Mouse (Mus musculus): ENCODE results near the gene Wdfy3.
"Not testable (repeated sequence)": the region's sequence is repeated elsewhere in the genome, so short reads cannot be mapped to it uniquely, and the experiment has no call there.

The Wdfy3 gene

DNA sequence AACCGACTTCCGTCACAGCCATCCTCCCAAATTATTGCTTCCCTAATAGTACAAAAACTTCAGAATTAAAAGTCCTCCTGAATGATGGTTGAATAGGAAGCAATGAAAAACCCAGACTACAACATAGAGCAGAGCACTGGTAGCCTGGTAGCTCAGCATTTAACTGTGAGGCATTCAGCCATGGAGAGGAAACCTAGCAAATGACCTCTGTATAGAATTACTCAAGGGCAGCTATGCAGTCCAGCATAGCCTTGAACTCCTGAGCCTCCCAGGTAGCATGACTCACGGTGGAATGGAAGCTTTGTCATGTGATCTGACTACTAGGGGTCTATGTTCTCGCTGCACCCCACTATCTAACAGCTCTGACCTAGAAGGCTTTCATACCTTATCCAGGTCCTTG lies 189.8 kb downstream of the Wdfy3 start:
- DNase-seq = no peak

DNA sequence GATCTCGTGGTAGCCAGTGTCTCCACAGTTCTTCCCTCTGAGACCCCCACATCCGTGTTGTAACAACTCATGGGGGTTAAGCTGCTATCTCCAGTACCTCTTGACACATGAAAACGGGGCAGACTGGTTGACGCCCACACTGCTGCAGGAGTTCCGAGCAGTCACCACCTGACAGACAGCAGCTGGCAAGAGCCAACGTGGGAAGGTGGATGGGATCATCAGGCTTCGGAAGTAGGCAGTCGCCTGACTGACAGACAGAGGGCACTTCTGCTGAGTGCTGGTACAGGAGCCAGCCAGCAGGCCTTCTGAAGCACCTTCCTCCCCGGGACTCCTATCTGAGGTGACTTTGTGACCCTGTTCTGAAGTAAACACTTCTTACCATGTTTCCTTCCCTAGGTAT lies 191.3 kb downstream of the Wdfy3 start:
- DNase-seq = no peak

DNA sequence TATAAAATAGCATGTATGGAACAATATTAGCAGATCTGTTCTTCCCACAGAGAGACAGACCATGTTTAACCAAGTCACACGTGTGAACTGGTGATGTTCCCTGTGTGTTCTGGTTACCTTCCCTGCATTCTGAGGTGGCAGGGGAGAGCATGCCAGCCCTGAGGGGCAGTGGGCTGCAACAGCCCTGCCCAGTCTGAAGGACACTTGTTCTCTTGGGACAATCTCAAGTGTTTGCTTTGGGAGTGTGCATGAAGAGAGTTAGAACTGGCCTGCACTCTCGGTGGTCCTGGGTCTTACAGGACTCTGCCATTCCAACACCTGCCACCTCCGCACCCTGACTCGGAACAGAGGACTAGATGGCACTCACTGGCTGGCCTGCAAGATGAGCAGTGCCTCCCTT lies 193.5 kb downstream of the Wdfy3 start:
- no peak for DNase-seq

DNA sequence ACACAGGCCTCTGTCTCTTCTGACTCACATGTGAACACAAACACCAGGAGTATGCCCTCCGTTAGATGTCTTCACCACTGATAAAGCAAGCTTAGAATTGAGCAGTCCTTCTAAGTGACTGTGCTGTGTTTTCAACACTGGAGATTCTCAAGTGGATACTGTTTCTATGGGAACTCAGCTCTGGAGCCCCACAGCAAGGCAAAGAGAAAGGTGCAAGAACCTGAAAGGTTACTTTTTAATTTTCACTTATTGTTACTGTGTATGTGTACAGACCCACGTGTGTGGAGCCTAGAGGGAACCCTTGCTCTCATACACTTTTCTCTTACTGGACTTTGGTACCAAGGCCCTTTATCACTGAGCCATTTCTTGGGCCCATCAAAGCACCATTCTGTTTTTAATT lies 203.0 kb downstream of the Wdfy3 start:
- DNase-seq = no peak

DNA sequence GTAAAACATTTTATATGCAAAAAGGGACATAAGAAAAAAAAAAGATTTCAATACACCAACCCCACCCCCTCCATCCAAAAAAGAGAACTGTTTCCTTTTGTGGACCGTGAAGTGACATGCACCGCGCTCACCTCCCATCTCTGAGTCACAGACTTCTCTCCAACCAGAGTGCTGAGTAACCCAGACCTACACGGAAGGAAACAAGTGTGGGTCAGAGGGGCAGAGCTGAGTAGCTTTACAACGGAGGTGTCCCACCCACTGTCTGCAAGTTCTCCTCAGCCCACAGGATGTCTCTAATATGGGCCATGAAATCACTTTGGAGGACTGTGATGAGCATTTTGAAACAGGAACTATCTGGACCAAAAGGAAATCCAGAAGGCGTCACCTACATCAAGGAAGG lies 205.8 kb downstream of the Wdfy3 start:
- no peak for DNase-seq

DNA sequence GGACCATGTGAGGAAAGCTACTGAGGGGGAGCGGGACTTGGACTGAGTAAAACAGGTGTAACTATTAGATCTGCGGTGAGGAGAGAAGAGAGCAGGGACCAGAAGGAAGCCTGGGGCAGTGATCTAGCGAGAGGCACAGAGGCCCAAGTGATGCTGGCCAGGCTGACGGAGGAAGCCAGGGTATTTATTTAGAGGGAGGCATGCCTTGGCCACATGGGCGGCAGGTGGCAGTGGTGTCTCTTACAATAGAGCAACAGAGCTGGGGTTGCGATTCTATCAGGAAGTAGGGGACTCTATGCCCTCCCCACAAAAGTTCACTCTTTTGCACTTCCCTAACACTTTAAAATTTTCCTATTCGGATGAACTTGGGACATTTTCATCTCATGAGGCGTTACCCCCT lies 207.1 kb downstream of the Wdfy3 start:
- DNase-seq = no peak

DNA sequence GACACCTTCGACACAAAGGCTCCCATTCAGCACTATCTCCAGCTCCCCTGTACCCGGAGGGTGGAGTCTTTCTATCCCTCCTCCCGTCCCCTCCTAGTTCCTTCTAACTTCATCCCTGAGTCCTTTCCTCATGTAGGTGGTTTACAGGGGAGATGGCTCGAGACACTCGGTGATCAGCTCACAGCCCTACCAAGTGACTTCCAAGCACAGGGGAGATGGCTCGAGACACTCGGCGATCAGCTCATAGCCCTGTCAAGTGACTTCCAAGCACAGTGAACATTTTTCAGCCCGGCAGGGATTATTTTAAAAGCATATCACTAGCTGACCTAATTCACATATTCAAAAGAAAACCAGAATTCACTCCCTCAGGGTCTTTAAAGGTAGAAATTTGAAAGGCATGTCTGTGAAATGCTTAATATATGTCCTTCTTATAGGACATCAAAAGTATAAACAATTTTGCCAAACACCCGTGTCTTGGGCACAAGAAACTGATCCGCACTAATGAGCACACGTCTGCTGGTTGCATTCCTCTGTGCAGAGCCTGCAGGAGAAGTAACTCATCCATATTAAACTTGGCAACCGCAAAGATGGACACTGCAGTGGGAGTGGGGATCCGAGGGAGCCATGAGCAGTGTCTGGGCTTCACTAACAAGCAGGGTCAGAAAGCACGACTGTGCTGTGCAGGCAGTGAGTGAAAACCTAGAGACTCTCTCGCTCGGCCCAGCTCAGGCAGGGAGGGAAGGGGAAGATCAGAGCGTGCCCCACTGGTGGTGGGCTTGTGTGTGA lies 207.7 kb downstream of the Wdfy3 start:
- no peak for DNase-seq

DNA sequence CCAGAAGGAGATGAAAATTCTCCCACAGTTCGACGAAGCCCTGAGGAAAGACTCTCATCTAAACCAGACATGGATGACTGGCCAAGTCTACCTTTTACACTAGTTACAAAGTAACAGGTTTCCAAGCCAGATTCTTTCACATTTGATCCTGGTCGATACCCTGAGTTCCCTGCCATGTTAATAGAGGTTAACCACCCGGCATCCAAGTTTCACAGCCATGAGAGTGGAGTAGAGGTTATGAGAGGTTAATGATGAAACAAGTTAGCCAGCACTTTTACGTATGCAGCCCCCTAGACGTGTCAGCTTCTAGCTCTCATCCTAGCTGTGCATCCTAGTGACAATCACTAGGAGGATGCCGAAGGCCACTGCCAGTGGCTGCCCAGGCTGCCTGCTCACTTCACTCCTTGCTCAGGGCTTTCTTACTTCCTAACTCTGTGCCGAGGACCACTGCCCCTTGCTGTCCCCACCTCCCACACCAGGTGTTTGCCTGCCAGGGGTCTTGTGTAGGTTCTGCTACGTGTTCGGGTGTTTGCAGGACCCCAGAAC lies 210.8 kb downstream of the Wdfy3 start:
- peak; percentile 40 for DNase-seq

DNA sequence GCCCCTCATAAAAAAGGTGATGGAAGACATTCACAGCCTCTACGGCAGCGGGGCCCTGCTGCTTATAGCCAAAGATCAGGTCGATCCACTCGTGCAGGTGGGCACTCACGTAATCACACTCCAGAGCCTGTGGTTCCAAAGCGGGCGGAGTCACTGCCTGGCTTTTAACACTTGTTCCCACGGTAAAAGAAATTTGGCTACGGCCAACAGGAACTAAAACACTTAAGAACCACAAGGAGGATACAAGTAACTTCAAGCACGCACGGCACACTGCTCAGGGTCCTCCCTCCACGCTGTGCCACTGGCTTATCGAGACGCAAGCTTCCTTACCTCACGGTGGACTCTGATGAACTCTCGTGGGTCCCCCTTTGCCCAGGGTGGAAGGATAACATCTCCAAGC lies 214.2 kb downstream of the Wdfy3 start:
- no peak for DNase-seq

DNA sequence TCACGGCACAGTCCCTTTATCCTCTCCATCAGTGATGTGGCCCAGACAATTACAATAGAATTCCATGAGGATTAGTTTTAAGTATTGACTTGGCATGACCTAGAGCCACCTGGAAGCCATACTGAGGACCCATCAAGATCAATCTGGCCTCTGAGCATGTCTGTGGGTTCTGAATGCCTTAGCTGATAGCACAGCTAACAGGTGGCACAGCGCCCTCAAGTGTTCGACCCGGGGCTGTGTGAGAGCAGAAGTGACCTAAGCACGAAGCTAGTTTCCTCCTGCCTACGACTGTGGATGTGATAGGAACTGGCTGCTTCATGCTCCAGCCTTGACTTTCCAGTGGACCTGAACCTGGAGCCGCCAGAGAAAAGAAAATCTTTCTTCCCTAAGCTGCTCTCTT lies 215.1 kb downstream of the Wdfy3 start:
- no peak for DNase-seq

DNA sequence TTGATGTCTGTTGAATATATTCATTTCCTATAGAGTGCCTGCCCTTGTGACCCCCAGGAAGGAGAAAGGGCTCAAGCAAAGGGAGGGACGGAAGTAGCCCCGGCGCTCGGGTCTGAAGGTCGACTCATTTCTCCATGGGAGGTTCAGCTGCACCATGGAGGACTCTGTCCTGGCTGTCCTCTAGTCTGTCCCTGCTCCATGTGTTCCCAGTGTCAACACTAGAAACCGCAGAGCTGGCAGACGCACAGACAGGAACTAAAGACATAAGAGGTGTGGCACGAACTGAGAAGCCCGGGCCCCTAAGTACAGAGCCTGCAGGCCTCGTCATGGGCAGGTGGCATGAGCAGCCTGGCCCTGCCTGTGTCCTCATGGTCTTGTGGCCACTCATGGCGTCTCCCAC lies 215.6 kb downstream of the Wdfy3 start:
- DNase-seq = no peak

DNA sequence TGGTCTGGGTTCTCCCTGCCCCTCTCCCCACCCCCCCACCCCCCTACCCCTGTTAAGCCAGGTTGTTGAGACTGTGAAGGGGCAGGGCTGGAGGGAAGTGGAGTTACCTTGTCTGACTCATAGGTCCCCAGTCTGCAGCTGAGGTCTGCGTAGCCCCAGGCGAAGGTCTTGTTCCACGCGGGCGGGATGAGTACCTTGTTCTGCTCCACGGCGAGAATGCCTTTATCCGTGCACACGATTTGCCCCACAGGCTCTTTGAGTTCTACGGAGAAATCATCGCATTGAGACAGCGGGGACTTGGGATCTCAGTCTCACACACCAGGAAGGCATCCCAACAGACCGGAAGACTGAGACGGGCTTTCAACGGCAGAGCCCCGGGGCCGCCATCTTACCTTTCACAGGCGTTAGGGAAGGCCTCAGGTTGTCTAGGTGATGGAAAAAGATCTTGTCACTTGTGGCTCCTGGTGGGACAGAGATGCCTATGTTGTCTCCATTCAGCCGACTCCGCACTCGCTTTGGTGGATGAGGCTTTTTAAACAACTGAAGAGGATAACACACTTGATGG lies 217.5 kb downstream of the Wdfy3 start:
- DNase-seq = no peak

DNA sequence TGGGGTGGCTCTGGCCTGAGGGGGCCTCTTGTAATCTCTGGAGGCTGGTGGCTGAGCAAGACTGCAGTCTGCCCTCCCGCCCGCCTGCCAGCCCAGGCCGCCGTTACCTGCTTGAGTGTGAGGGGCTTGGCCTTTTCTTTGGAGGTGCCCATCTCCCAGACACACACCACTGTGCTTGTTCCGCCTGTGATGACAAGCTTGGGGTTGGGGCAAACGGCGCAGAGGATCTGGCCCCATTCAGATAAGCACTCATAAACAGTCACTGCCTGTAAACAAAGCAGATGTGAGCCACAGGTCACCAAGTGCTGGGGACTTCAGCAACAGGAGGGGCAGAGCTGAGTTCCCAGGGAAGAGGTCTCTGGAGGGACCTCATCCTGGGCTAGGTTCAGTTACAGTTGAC lies 218.6 kb downstream of the Wdfy3 start:
- DNase-seq = no peak

DNA sequence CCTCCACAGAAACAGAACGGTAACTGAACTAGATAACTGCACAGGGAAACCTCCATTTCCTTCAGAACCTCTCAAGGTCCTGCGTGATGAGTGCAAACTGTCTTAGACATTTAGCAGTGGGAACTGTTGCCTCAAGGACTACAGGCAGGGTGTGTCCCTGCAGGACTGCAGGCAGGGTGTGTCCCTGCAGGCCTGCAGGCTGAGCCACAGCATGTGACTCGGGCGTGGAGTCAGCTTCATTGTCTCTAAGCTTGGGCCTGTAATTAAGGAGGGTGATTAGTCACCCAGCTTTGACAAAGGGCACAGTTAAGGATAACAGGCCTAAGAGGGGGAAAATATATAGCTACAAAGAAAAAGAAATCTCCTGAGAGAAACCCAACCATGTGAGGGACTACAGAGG lies 222.0 kb downstream of the Wdfy3 start:
- DNase-seq = no peak

DNA sequence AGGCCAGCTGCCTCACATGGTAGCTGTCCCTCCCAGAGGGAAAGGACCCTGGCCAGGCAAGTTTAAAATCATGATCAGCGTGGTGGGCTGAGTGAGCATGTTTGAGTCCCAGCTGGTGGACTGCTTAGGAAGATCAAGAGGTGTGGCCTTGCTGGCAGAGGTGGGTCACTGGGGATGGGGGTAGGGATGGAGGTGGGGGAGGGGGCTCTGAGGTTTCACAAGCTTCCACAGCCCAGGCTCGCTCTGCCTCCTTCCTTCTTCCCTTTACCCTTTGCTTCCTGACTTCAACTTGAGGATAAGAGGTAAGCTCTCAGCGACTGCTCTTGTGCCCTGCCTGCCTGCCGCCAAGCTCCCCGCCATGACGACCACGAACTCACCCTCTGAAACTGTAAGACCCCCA lies 222.4 kb downstream of the Wdfy3 start:
- DNase-seq = no peak

DNA sequence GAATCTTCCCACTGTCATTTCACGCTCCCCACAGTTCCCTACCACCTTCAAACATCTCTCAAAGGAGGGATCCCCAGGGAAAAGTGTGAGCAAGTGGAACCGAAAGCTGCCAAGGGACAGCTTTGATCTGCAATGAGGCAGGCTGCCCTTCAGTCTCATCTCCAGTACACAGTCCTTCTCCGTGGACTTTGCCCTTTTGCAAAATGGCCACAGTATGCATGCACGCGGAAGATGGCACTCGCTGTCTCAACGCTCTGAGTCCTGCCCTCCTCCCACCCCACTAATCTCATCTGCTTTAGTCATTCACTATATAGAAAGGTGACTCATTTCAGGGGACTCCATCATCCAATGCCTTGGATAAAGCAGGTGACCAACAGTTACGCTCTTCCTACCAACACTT lies 223.8 kb downstream of the Wdfy3 start:
- no peak for DNase-seq

DNA sequence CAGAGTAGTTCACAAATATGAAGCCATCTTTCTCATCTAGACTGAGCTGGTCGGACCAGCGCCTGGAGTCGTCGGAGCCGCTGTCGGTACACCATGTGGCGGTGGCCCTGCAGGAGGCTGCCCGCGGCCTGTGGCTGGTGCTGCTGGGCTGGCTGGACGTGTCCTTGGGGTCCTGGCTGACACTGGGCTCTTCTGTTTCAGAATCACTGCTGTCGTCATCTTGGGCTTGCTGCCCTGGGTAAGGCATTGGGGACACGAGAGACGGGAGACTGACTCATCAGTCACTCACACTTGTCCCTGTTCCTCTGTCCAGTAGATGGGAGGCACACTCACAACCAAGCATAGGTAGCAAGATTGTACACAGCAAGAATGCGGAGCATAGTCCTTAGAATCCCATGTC lies 224.7 kb downstream of the Wdfy3 start:
- no peak for DNase-seq

DNA sequence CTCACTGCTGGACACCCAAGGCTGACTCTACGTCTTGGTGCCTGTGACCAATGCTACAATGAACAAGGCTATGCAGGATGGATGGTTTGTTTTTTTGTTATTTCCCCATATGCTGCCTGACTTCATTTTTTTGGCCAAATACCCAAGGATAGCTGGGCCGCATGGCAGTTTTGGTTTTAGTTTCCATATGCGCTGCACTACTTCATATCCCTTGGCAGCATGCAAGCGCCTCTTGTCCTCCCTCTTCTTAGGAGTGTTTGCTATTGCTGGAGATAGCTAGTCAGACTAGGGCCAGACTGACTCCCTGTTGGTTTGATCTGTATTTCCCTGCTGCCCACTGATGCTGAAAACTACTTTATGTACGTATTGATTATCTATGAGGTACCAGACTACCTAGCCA lies 229.2 kb downstream of the Wdfy3 start:
- no peak for DNase-seq

DNA sequence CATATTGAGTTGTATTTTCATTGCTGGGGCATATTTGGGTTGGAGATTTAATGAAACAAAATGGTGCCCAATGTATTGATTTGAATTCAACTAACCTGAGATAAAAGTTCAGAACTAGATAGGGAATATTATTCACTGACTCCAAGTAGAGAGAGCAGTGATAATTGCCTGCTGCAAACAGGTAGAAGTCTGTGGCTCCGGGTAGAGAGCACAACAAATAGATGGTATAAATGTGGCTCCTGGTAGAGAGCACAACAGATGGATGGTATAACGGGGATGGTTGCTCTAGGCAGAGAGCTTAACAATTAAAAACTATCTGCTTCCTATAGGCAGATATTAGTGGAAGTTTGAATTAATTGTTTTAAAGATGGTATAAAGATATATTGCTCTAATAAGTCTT lies 232.1 kb downstream of the Wdfy3 start:
- DNase-seq = not testable (repeated sequence)

DNA sequence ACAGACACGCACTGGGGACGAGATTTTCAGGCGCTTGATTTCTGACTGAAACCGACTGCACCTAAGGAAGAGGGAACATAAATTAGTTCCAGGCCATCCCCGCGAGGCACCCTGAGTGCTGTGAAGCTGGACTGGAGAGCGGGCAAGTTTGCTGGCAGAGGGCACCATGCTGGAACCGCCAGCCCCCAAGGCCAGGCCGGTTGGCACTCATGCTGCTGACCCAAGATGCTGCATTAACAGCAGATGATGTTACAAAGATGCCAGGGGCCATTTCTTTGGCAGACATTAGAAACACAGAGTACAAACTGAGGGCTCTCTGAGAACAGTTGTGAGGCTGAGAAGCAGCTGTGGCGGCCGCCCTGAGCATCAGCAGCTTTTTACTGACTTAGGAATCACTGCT lies 233.5 kb downstream of the Wdfy3 start:
- no peak for DNase-seq

DNA sequence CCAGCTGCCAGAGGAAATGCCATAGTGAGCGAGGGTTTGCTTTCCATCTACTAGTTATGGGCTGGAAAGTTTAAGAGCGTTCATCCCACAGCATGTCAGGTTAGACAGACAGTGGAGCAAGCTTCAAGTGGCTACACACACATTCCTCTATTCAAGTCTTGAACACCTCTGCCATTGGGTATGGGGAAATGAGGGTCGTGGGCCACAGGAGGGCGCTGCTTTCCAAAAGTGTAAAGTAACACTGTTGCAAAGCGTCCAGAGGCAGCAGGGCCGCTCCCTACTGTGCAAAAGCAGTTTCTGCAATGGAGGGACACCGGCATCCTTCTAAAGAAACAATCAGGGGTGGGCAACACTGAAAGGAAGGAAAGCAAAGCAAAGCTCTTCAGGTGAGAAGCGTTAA lies 235.8 kb downstream of the Wdfy3 start:
- DNase-seq = no peak

DNA sequence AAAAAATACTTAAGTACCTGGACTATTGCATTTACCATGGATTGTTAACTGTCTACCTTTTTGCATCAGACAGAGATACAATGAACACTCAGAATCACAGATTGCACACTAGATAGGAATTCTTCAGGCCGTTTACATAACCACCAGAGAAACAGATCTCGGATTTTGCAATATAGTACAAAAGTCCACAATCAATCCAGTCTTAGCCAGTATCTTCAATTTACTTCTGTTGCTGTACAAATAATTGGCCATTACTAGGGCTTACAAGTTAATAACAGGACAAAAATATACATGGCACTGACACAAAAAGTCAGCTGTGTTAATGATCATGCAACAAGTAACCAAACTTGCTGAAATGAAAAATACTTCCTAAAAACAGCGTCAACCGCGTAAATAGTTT lies 236.7 kb downstream of the Wdfy3 start:
- DNase-seq = no peak

DNA sequence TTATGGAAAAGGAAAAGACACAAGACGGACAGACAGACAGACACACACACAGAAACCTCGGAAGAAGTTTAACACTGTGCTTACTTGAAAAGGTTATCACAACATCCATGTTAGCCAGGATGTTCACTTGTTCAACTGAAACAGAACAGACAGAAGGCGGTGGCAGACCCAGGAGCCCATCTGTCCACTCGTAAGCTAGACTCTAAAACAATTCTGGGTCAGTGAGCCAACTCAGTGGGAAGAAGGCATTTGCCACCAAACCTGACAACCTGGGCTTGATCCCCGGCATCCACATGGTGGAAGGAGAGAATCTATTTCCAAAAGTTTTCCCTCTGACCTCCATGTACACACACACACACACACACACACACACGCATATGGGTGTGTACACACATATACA lies 237.7 kb downstream of the Wdfy3 start:
- no peak for DNase-seq

DNA sequence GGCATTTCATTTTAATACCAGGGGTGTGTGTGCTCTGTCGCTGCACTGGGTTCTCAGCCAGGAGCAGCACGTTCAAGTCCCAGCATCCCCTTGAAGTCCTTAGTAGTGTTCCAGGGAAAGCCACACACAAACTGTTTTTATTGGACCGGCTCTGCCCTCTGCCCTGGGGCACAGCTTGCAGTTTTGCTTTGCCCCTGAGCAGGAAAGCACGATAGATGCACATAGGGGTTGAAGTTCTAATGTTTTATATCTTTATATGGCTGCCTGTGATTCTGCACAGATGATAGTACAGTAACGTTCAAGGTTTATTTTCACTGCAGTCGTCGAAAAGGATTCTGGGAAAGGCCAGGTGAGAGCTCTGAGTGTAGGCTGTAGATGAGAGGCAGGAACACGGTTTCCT lies 239.5 kb downstream of the Wdfy3 start:
- DNase-seq = no peak

DNA sequence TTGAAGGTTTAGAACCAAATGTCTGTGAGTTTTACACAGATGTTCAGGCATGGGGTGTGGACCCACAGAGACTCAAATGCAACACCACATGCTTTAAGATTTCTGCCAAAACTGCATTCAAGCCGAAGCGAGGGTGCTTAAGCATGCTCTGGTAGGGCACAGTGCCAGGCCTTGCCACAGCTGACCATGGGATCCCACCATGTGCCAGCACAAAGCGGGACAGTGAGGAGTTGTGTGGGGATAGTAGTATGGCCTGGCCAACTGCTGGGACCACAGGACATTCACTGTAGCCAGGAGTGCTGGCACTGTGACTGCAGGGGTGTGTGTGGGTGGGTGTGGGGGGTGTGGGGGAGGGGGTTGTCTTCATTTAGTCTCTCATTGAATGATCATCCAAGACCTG lies 240.8 kb downstream of the Wdfy3 start:
- DNase-seq = no peak

All from kidney, adult 18-20 months (tissue).